Mouse (Mus musculus): ENCODE data around the gene Tnfrsf23.
"Not testable (repeated sequence)": the region's sequence is repeated elsewhere in the genome, so short reads cannot be mapped to it uniquely, and the experiment has no call there.

The Tnfrsf23 gene

DNA sequence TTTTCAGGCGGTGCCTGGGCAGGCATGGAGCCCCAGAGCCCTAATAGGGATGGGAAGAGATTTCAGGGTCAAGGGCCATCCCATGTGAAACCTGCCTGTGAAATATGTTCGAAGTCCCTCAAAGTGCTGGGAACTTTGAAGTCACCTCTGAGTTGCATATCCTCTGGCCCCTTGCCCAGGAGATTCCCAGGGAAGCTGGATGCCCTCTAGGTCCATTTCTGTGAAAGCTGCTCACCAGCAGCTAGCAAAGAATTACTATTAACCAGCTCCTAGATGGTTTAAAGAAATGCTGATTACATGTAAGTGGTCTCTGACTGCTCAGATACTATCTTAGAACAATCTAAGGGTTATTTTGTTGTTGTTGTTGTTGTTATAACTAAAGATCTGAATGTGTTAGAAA is 1.1 kb downstream of the Tnfrsf23 start:
- not testable (repeated sequence) for DNase-seq (ENCODE audit: low read depth, low spot score)

DNA sequence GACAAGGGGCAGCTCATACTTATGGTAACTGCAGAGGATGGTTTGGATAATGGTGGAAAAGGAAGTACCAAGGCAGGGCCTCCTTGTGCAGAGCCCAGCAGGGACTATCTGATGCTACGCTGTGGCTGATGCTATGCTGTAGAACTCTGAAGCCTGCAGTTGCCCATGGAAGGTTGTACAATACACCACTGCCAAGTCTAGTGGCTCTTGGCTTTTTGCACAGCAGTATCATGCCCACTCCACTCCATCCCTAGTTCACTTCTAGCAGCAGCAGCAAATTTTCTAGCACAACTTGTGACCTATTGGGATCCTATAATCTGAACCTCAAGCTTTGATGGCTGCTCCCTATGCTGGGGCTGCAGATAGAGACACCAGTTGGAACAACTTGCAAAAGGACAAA is 4.1 kb downstream of the Tnfrsf23 start:
- DNase-seq (ENCODE audit: low read depth, low spot score), result no peak

DNA sequence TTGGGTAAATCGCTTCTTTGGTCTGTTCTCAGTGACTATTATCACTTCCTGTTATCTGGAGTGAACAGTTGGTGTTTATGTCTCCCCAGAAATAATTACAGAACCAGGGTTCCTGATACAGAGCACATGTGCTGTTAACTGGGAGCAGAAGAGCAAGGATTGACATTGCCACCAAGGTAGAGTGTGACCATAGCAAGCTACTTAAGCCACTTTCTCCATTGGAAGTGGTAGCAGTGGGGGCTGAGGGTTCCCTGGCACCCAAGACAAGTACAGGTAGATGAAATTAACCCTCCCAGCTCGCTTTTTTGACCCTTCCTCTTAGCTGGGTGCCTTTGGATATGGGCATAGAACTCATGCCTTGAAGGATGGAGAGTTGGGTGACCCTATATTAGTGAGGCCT is 4.8 kb downstream of the Tnfrsf23 start:
- DNase-seq (ENCODE audit: low read depth, low spot score), result not testable (repeated sequence)

DNA sequence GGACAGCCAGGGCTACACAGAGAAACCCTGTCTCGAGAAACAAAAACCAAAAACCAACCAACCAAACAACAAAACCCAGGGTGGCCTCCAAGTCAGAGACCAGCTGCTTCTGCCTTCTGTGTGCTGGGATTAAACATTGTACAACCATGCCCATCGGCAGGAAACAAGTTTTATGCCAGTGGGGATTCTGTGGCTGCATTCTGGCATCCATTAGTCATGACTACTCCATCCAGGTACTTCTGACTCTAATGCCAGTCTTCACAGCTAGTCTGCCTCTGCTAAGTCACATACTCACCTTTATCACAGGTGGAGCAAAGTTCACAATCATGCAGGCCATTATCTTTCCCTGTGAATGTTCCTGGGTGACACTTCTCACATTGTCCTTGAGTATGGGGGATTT is 6.0 kb downstream of the Tnfrsf23 start:
- not testable (repeated sequence) for DNase-seq (ENCODE audit: low read depth, low spot score)

DNA sequence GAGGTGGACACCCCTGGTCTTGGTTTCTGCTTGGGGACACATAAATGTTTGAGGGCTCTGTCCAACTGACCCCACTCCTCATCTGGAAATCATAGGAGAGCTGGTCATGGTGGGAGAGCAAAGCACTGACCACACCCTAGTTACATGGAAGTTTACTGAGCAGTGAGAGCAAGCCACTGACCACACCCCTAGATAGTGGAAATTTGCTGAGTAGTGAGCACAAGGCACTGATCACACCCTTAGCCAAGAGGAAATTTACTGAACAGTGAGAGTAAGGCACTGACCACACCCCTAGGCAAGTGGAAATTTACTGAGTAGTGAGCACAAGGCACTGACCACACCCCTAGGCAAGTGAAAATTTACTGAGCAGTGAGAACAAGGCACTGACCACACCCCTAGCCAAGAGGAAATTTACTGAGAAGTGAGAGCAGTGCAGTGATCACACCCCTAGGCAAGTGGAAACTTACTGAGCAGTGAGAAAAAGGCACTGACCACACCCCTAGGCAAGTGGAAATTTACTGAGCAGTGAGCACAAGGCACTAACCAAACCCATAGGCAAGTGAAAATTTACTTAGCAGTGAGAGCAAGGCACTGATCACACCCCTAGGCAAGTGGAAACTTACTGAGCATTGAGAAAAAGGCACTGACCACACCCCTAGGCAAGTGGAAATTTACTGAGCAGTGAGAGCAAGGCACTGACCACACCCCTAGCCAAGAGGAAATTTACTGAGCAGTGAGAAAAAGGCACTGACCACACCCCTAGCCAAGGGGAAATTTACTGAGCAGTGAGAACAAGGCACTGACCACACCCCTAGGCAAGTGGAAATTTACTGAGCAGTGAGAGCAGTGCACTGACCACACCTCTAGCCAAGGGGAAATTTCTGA is 19.0 kb downstream of the Tnfrsf23 start:
- DNase-seq (ENCODE audit: low read depth, low spot score), result peak; percentile 9

DNA sequence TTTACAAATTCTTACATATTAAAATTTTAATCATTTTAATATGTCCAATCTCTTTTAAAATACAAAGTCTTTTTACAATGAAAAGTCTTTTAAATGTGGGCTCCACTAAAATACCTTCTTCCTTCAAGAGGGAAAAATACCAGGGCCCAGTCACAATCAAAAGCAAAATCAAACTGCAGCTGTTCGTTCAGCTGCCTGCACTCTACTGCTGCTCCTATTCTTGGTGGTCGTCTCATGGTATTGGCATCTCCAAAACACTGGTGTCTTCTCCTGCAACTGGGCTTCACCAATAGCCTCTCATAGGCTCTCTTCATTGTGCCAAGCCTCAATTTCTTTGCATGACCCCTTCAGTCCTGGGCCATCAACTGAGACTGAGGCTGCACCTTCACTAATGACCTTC is 22.2 kb downstream of the Tnfrsf23 start:
- DNase-seq (ENCODE audit: low read depth, low spot score), result no peak

DNA sequence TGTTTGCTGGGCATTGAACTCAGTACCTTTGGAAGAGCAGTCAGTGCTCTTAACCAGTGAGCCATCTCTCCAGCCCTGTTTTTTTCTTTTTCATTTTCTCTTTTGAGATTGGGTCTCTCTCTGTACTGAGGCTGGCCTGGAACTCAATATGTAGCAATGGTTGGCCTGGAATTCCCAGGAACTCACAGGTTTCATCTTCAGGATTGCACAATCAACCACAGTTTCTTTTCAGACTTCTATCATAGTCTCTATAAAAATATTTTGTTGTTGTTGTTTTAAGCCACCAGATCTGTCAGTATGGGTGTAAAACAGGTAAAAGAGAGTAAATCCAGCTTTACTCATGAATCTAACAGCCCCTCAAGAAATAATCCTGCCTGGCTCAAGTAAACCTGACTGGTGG is 24.9 kb downstream of the Tnfrsf23 start:
- no peak for DNase-seq (ENCODE audit: low read depth, low spot score)

DNA sequence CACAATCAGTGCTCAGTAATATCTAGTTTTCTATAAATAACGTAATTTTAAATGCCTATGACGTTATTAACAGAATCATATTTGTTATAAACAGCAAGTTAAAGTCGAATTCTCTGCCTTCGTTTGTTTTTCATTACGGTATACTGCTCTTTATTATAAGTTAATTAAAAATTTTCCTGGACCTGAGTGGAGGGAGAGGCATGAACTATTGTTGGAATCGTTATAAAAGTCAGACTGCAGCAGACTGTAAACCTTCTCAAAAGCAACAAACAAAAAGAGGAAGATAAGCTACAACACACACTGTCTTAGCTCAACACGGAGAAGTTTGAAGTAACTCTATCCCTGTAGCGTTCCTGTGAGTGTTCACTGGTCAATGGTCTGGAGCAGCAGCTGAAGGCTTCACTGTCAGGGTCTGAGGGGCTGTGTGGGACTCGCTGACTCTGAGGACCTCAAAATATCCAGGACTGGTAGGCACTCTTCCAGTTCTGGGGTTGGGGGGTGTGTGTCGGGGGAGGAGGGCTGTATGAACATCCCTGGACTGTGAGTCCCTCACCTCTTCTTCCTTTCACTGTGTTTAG is 35.8 kb downstream of the Tnfrsf23 start:
- not testable (repeated sequence) for DNase-seq (ENCODE audit: low read depth, low spot score)

DNA sequence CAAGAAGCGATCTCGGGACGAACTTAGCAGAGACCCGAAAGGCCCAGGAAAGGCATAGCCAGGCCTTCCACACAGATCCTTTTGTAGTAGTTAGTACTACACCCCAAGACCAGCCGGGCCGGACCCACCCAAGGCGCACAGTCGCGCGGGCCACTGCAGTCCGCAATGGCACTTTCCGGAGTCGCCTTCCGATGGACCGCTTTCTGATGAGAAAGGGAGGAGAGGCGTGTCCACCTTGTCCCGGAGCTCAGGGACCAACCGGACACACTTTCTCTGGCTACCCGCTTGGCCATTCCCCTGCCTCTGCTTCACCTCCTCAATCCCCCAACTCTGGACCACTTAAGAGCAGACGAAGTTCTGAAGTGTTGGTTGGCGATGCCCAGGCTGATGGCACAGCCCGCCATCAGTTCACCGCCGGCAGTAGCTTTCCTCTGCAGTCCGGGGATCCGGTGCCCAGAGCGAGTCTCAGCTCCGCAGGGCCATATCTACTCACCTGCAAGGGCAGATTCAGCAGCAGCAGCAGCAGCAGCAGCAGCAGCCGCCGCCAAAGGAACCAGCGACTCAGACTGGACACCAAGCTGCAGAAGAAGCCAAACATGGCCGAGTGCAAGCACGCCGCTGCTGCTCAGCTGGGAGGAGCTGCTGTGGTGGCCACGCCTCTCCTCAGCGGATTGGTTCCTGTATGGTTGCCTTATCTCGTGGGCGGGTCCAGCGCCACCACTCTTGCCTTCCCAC is 36.5 kb downstream of the Tnfrsf23 start, which contains the start of gene Tnfrsf22:
Gene Tnfrsf22, minus strand, starts transcription at position 628 of the 735 bp plus-strand sequence.
- peak; percentile 22 for DNase-seq (ENCODE audit: low read depth, low spot score)

DNA sequence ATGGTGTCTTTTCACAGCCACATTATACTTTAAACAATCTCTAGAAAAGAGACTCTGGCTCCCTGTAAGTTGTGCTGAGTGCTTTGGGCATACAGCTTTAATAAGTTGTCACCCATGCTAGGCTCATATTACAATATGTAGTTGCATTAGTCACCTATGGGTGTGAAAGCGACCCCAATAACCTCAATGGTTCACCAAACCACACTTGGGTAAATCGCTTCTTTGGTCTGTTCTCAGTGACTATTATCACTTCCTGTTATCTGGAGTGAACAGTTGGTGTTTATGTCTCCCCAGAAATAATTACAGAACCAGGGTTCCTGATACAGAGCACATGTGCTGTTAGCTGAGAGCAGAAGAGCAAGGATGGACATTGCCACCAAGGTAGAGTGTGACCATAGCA is 41.7 kb downstream of the Tnfrsf23 start:
- not testable (repeated sequence) for DNase-seq (ENCODE audit: low read depth, low spot score)

DNA sequence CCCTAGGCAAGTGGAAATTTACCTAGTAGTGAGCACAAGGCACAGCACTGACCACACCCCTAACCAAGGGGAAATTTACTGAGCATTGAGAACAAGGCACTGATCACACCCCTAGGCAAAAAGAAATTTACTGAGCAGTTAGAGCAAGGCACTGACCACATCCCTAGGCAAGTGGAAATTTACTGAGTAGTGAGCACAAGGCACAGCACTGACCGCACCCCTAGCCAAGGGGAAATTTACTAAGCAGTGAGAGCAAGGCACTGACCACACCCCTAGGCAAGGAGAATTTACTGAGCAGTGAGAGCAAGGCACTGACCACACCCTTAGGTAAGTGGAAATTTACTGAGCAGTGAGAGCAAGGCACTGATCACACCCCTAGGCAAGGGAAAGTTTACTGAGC is 49.0 kb downstream of the Tnfrsf23 start:
- DNase-seq (ENCODE audit: low read depth, low spot score), result no peak

DNA sequence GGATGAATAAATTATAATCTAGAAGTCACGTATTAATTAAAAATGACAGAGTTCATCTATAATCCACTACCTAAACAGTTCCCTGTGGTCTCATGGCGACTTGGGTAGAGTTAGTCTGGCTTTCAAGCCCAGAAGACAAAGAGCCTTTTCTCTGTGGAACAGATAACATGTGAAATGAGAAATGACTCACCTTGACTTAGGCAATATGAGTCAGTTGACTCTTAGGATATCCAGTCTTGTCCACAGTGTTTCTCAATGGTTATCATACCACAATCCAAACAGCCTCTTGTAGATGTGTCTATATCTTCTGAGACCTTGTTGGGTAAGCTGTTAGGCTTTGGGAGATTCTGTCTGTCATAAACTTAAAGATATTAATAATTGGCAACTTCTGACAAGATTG is 54.2 kb downstream of the Tnfrsf23 start:
- no peak for DNase-seq (ENCODE audit: low read depth, low spot score)

DNA sequence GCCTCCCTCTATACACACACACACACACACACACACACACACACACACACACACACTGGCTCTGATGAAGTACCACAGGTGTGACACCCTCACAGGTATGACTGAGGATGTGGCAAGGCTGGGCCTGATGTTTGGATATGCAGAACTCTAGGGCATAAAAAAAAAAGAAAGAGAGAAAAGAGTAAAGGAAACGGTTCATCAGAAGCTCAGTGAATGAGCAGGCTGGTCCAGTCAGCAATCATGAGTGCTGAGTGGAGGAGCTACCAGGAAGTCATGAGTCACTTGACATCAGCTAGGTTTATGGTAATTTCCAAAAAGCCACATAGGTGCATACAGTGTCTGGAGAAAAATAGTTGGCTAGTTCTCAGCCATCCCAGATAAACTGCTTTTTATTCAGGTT is 56.2 kb downstream of the Tnfrsf23 start:
- DNase-seq (ENCODE audit: low read depth, low spot score), result no peak

DNA sequence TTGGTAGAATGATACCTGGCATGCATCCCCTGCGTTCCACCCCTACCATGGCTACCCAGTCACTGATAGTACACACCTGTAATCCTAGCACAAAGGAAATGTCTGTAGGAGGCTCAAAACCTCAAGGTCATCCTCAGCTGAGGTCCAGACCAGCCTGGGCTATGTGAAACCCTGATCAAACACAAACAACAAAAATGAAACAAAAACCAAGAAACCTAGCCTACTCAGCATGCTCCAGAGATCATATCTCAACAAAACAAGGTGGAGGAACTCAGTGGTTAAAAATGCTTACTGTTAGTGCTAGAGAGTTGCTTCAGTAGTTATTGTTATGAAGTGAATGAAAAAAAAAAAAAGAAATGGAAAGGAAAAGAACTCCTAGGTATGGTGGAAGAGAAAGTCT is 57.1 kb downstream of the Tnfrsf23 start, which contains the start of gene Tnfrsf26:
Gene Tnfrsf26, minus strand, starts transcription at position 183 of the 400 bp plus-strand sequence.
- DNase-seq (ENCODE audit: low read depth, low spot score), result no peak

DNA sequence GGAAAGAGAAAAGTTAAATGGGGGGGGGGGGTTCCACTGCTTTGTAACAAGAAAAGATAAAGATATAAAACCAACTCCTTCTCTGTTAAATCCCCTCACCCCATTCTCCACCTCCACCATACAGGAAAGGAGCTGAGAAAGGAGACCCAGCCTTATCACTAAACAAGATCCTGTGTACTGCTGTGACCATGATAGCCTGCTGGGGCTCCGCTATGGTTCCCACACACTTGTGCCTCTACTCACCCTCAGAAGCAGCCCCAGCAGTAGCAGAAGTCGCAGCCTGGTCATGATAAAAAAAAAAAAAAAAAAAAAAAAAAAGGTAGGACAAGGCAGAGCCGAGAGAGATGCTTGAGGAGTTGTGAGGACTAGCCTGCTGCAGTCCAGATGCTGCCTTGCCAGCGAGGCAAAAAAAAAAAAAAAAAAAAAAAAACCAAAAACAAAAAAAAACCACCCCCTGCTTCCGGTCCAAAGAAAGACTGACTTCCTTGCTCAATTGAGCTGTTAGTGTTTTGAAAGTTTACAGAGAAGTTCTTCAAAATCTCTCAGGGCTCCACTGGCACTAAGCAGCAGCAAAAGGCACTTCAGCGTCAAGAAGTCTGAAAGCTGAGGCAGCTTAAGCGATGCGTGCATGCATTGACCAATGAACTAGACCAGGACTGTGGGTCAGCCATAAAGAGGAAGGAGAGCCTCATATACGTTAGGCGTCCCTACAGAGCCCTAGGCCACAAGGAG is 58.0 kb downstream of the Tnfrsf23 start:
- no peak for DNase-seq (ENCODE audit: low read depth, low spot score)

DNA sequence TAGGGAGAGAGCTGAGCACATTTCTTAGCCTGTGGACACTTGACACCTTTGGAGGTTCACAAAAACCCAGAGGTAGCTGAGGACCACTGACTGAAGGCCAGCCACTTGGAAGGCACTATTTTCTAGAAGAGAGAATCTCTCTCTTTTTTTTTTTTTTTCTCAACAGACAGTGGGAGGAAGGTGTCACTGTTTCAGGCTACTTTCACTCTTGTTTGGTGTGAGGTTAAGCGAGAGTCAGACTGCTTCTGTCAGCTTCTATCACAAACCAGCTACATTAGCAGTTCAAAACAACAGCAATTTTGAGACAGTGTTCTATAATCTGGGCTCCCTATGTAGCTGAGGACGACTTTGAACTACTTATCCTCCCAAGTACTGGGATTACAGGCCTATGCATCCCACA is 59.5 kb downstream of the Tnfrsf23 start:
- no peak for DNase-seq (ENCODE audit: low read depth, low spot score)

DNA sequence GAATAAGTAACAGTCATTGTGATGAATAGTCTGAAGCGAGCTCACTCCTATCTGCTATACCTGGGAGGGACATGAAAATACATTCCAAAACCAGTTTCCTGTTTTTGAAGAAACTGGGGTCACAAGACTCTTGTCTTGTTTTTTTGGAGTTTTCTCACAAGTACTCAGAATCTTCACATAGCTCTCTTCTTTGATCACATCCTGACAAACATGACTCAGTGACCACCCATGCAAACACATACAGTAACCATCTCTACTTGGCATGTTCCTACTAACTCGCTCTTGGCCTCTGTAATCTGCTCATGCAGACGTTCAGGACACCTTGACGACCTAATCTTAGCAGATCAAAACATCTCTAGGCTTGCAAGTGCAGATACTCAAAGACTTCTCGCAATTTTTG is 60.5 kb downstream of the Tnfrsf23 start:
- DNase-seq (ENCODE audit: low read depth, low spot score), result no peak

DNA sequence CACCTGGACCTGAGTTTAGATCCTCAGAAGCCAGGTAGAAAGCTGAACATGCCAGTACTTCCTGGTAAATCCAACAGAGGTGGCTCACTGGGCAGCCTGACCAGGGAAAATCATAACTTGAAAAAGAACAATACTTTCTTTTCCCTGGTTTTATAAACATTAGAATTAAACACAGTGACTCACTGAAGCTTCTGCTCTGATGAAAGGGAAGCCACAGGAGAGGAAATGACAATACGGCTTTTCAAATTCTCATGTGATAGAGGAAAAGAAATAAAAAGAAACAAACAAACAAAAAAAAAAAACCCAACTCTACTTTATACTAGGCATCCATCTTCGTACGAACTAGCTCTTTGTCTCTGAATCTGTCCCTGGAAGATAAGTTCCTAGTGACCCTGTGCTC is 61.1 kb downstream of the Tnfrsf23 start:
- DNase-seq (ENCODE audit: low read depth, low spot score), result no peak

DNA sequence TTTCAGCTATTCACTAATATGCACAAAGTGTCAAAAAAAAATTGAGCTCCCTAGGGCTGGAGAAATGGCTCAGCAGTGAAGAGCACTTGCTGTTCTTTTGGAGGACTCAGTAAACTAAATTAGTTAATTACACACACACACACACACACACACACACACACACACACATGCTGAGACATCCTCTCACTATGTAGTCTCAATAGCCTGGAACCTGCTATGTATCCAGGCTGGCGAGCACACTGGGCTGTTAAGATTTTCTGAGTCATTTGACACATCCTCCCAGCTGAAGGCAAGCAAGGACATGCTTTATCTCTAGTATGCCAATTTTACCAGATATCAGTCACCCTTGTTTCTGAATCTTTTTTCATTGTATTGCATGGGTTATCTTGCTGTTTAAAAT is 64.7 kb downstream of the Tnfrsf23 start:
- DNase-seq (ENCODE audit: low read depth, low spot score), result no peak

Measured in c-Kit-negative CD71-positive TER-119-positive erythroid progenitor cells, embryonic 14.5 days (primary cell).